In the genomic region with DNA sequence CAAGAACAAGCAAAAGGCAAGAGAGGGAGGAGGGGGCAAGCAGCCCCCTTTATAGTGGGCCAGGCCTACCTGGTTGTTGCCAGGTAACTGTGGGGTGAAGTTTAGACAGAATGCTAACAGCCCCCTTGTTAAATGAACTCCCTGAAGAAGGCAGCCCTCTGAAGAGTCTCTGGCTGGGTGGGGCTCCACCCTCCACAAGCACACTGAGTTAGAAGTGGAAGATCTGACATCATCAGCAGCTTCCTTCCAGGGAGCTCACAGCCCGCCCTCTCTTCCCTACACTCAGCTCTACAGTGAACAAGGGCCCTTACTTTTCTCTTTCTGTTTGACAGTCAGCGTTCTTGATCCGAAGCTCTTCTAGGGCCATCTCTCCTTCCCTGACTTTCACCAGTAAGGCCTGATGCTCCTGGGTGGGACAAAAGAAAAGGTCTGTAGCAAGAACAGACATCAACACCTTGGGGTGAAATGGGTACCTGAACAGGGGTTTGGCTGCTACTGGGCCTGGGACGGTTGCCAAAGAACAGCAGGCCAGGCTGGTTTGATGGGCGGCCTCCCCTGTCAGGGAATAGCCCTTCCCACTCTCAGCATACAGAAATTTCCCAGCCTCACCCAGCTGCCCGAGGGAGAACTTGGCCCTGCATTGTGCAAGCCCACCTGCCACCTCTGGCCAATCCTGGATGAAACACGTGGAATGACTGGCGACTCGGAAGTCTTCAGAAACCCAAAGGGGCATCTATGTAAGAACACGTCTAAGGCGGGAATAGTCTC, we compare ENCODE assay signal across 11 mouse cellular contexts. TPM values are rescaled to one million over a fixed set of nuclear protein-coding genes. Genes with fewer than 3 reads are reported as not detected.
DNase-seq lines count a peak whose midpoint lies in the region; ATAC-seq and TF ChIP-seq lines count a peak whose summit lies in the region.
"Had no signal": no experiment of that assay in that cellular context is flagged by ENCODE, and none has a peak within 500 bp of the region (broad histone marks: within the 10 kb centered on the region; RNA-seq: fewer than 3 reads in every experiment).

No protein-coding gene starts in this region.

- H3K36me3 ChIP-seq in heart, embryonic 12.5 days: peaks cover 14% of the 10 kb centered on the region
- H3K36me3 ChIP-seq in liver, embryonic 14.5 days (replicated peaks; ENCODE audit: control insufficient read depth, insufficient read depth, low read depth): no peaks in the 10 kb centered on the region
- no peaks in the 10 kb centered on the region for H3K36me3 ChIP-seq in myocyte (ENCODE audit: control insufficient read depth, insufficient read depth)
- H3K36me3 ChIP-seq in hindbrain, embryonic 10.5 days: no peaks in the 10 kb centered on the region

- intact Hi-C loops in gastrocnemius, adult 2 months (cut with DNase I): no loop called here

- peak; percentile 90 for ATAC-seq in heart, embryonic 12.5 days (ENCODE audit: insufficient number of reproducible peaks, low FRiP score)
- ATAC-seq in liver, embryonic 14.5 days (ENCODE audit: insufficient read depth): peak; percentile 81

- peak overlapping the region; percentile 15; the same call in 1 of the 2 replicates for H3K4me2 ChIP-seq in heart, embryonic 12.5 days
- H3K4me2 ChIP-seq in liver, embryonic 14.5 days (ENCODE audit: low read depth): peak overlapping the region; percentile 35
- H3K4me2 ChIP-seq in myocyte (ENCODE audit: low read depth): peak overlapping the region; percentile 8

- H3K4me1 ChIP-seq in heart, embryonic 12.5 days (replicated peaks): peaks cover 35% of the 10 kb centered on the region
- peaks cover 9 to 22% of the 10 kb centered on the region in 2 experiments for H3K4me1 ChIP-seq in liver, embryonic 14.5 days (replicated peaks; ENCODE audit: control insufficient read depth in 2 of 2, insufficient read depth in 2 of 2, low read length in 1 of 2)
- H3K4me1 ChIP-seq in hindbrain, embryonic 10.5 days (replicated peaks): no peaks in the 10 kb centered on the region

- WGBS in heart, embryonic 12.5 days: 64% methylated on average over 11 of the region's 11 CpGs
- 66% methylated on average over 11 of the region's 11 CpGs for WGBS in liver, embryonic 14.5 days (ENCODE audit: insufficient replicate concordance)
- WGBS in hindbrain, embryonic 10.5 days: 85% methylated on average over 11 of the region's 11 CpGs

- H3K4me3 ChIP-seq in gastrocnemius, adult 2 months: no peak overlapping the region
- H3K4me3 ChIP-seq in heart, embryonic 12.5 days: no peak overlapping the region
- no peak overlapping the region for H3K4me3 ChIP-seq in liver, embryonic 14.5 days (ENCODE audit: insufficient read depth in 1 of 2, low read depth in 2 of 2, low read length in 2 of 2)
- H3K4me3 ChIP-seq in myocyte: no peak overlapping the region
- H3K4me3 ChIP-seq in hindbrain, embryonic 10.5 days: no peak overlapping the region

- no peak overlapping the region for H3K9ac ChIP-seq in heart, embryonic 12.5 days
- H3K9ac ChIP-seq in liver, embryonic 14.5 days (replicated peaks): peak overlapping the region; percentile 15; the same call in 1 of the 2 replicates

- TF ChIP-seq POLR2A in myocyte (IDR thresholded peaks at IDR 0.05; ENCODE audit: insufficient read length, low read depth): no peak

- TF ChIP-seq EP300 in liver, embryonic 14.5 days (IDR thresholded peaks at IDR 0.05; ENCODE audit: low read depth): no peak

- H3K27ac ChIP-seq in gastrocnemius, adult 2 months: peak overlapping the region; percentile 53
- peak overlapping the region; percentile 65 for H3K27ac ChIP-seq in heart, embryonic 12.5 days (ENCODE audit: poor library complexity, severe bottlenecking)
- H3K27ac ChIP-seq in liver, embryonic 14.5 days: peak overlapping the region; percentile 36
- H3K27ac ChIP-seq in hindbrain, embryonic 10.5 days: no peak overlapping the region
- H3K27ac ChIP-seq: kidney, postnatal 0 days had no signal

- TF ChIP-seq CTCF in gastrocnemius, adult 2 months (IDR thresholded peaks at IDR 0.05): no peak
- no peak for TF ChIP-seq CTCF in liver, embryonic 14.5 days (IDR thresholded peaks at IDR 0.05; ENCODE audit: low read depth)

- no peaks in the 10 kb centered on the region for H3K9me3 ChIP-seq in heart, embryonic 12.5 days (replicated peaks)
- no peaks in the 10 kb centered on the region for H3K9me3 ChIP-seq in liver, embryonic 14.5 days (ENCODE audit: control insufficient read depth, low read length)
- no peaks in the 10 kb centered on the region for H3K9me3 ChIP-seq in hindbrain, embryonic 10.5 days

- no peak overlapping the region for H3ac ChIP-seq in myocyte (ENCODE audit: control insufficient read depth, insufficient read length)

- no peaks in the 10 kb centered on the region for H3K79me2 ChIP-seq in myocyte (ENCODE audit: control insufficient read depth, insufficient read depth)

- no peaks in the 10 kb centered on the region for H3K27me3 ChIP-seq in heart, embryonic 12.5 days (replicated peaks)
- H3K27me3 ChIP-seq in liver, embryonic 14.5 days (ENCODE audit: control insufficient read depth, insufficient read depth, low read length): no peaks in the 10 kb centered on the region
- H3K27me3 ChIP-seq in myocyte (ENCODE audit: control insufficient read depth, insufficient read depth, insufficient read length): no peaks in the 10 kb centered on the region
- H3K27me3 ChIP-seq in hindbrain, embryonic 10.5 days (ENCODE audit: insufficient read depth, poor library complexity, severe bottlenecking): no peaks in the 10 kb centered on the region

- DNase-seq in gastrocnemius, adult 2 months: peak; percentile 29
- DNase-seq in gastrocnemius, postnatal 25 days: no peak
- peak in 2 of 3 experiments; percentile 22 to 26 for DNase-seq in liver, embryonic 14.5 days (ENCODE audit: low read depth in 3 of 3, low spot score in 3 of 3)
- no peak for DNase-seq in hindbrain, embryonic 10.5 days (ENCODE audit: low spot score)
- no peak for DNase-seq in retina, embryonic 14.5 days (ENCODE audit: low spot score)
- DNase-seq in embryo, embryonic 10.5 days (ENCODE audit: low spot score): no peak
- DNase-seq: left cerebral cortex, postnatal 4 days had no signal

TF ChIP-seq in myocyte, 11 proteins besides CTCF, POLR2A, EP300 and RAD21:
- TF ChIP-seq E2F4 (IDR thresholded peaks at IDR 0.05; ENCODE audit: insufficient read depth) (no peak), MYOG (IDR thresholded peaks at IDR 0.05; ENCODE audit: control insufficient read depth in 1 of 3, insufficient read depth in 1 of 3, insufficient read length in 2 of 3, low read depth in 2 of 3) (no peak)

RNA-seq across cellular contexts. Expression of a gene that starts 21.0 kb away (rescaled TPM):
- total RNA-seq in gastrocnemius, adult 2 months (2021): not detected
- not detected for total RNA-seq in gastrocnemius, postnatal 25 days (2021)
- not detected in 2 replicates for polyA plus RNA-seq in heart, embryonic 12.5 days (2016; fragmentation: Nextera tagmentation; extraction: Ambion mirVana)
- polyA plus RNA-seq in liver, embryonic 14.5 days (2012; rRNA removed): not detected in 2 replicates
- polyA plus RNA-seq in liver, embryonic 14.5 days (2014; fragmentation: Nextera tagmentation; extraction: Ambion mirVana): not detected in 2 replicates
- polyA plus RNA-seq in myocyte (2012; fragmentation: generic; extraction: Trizol): not detected
- not detected in 2 replicates for polyA plus RNA-seq in hindbrain, embryonic 10.5 days (2016; fragmentation: Nextera tagmentation; extraction: Ambion mirVana)
- total RNA-seq: heart, postnatal 10 days; left cerebral cortex, postnatal 4 days had no signal
- polyA plus RNA-seq: kidney, postnatal 0 days had no signal

RNA-seq across cellular contexts. Expression of a gene that starts 36.7 kb away (rescaled TPM):
- total RNA-seq in gastrocnemius, adult 2 months (2021): 1 to 10 TPM in 1 of 2 experiments, under 1 TPM in 1; 0.92 to 2.2 TPM
- under 1 TPM; 0.59 to 0.87 TPM for total RNA-seq in gastrocnemius, postnatal 25 days (2021)
- polyA plus RNA-seq in heart, embryonic 12.5 days (2016; fragmentation: Nextera tagmentation; extraction: Ambion mirVana): 8.0 and 8.5 TPM in 2 replicates
- 5.7 and 6.2 TPM in 2 replicates for polyA plus RNA-seq in liver, embryonic 14.5 days (2012; rRNA removed)
- polyA plus RNA-seq in liver, embryonic 14.5 days (2014; fragmentation: Nextera tagmentation; extraction: Ambion mirVana): 7.4 and 7.8 TPM in 2 replicates
- 3.5 TPM for polyA plus RNA-seq in myocyte (2012; fragmentation: generic; extraction: Trizol)
- 3.5 and 3.7 TPM in 2 replicates for polyA plus RNA-seq in hindbrain, embryonic 10.5 days (2016; fragmentation: Nextera tagmentation; extraction: Ambion mirVana)

RNA-seq across cellular contexts. Expression of a gene that starts 39.4 kb away (rescaled TPM):
- 10 to 100 TPM; 35.7 to 37.1 TPM for total RNA-seq in gastrocnemius, adult 2 months (2021)
- total RNA-seq in gastrocnemius, postnatal 25 days (2021): 10 to 100 TPM; 25.6 to 27.1 TPM
- 40.3 and 41.4 TPM in 2 replicates for polyA plus RNA-seq in heart, embryonic 12.5 days (2016; fragmentation: Nextera tagmentation; extraction: Ambion mirVana)
- 4.3 and 5.6 TPM in 2 replicates for polyA plus RNA-seq in liver, embryonic 14.5 days (2012; rRNA removed)
- polyA plus RNA-seq in liver, embryonic 14.5 days (2014; fragmentation: Nextera tagmentation; extraction: Ambion mirVana): 8.8 and 9.7 TPM in 2 replicates
- polyA plus RNA-seq in myocyte (2012; fragmentation: generic; extraction: Trizol): 17.4 TPM
- polyA plus RNA-seq in hindbrain, embryonic 10.5 days (2016; fragmentation: Nextera tagmentation; extraction: Ambion mirVana): 43.0 and 45.5 TPM in 2 replicates

Comparison
In these comparisons a context has a peak if more than half of its experiments do, and no peak if none do; other contexts are left out.
1. DNase-seq: peak in gastrocnemius, adult 2 months (single experiment) and liver, embryonic 14.5 days (2 of 3); none in gastrocnemius, postnatal 25 days (single experiment), hindbrain, embryonic 10.5 days (single experiment), retina, embryonic 14.5 days (single experiment) and embryo, embryonic 10.5 days (single experiment).
2. Peak in every context shown above with its lines, with median percentiles within 50 percentile points of each other: H3K4me2 ChIP-seq.